Mouse (Mus musculus) lung, postnatal 10 days (tissue): ENCODE data around the gene Cacng8.
"Not testable (repeated sequence)": the region's sequence is repeated elsewhere in the genome, so short reads cannot be mapped to it uniquely, and the experiment has no call there.

Source experiments
- DNase-seq: peaks from one replicate; pipeline ENCODE4 v3.0.0; 2021

Cacng8 gene

GRCm38 (mm10) chr7:3388885-3389284 lies 1.6 kb upstream of the Cacng8 start:
- DNase-seq = no peak

- DNase-seq = peak; percentile 59
Observed at GRCm38 (mm10) chr7:3389444-3390412, 755 bp upstream of the Cacng8 start.

- DNase-seq = no peak
Observed at GRCm38 (mm10) chr7:3391081-3391451, 583 bp downstream of the Cacng8 start.

GRCm38 (mm10) chr7:3391809-3392208 lies 1.3 kb downstream of the Cacng8 start:
- DNase-seq = no peak

- DNase-seq = no peak
Observed at GRCm38 (mm10) chr7:3397355-3397754, 6.9 kb downstream of the Cacng8 start.

GRCm38 (mm10) chr7:3397797-3398196 lies 7.3 kb downstream of the Cacng8 start:
- no peak for DNase-seq

- not testable (repeated sequence) for DNase-seq
Observed at GRCm38 (mm10) chr7:3398363-3398762, 7.9 kb downstream of the Cacng8 start.

- DNase-seq = no peak
Observed at GRCm38 (mm10) chr7:3399937-3400336, 9.5 kb downstream of the Cacng8 start.

- no peak for DNase-seq
Observed at GRCm38 (mm10) chr7:3409729-3410520, 19.4 kb downstream of the Cacng8 start.

GRCm38 (mm10) chr7:3411160-3411941 lies 20.9 kb downstream of the Cacng8 start:
- DNase-seq = no peak

- no peak for DNase-seq
Observed at GRCm38 (mm10) chr7:3412036-3412435, 21.6 kb downstream of the Cacng8 start.

- peak; percentile 28 for DNase-seq
Observed at GRCm38 (mm10) chr7:3414888-3415287, 24.4 kb downstream of the Cacng8 start.

- DNase-seq = peak; percentile 26
Observed at GRCm38 (mm10) chr7:3415378-3415777, 24.9 kb downstream of the Cacng8 start.

- no peak for DNase-seq
Observed at GRCm38 (mm10) chr7:3419941-3420340, 29.5 kb downstream of the Cacng8 start.

GRCm38 (mm10) chr7:3420466-3420865 lies 30.0 kb downstream of the Cacng8 start:
- no peak for DNase-seq

- DNase-seq = no peak
Observed at GRCm38 (mm10) chr7:3421297-3421696, 30.8 kb downstream of the Cacng8 start.

GRCm38 (mm10) chr7:3422051-3422450 lies 31.6 kb downstream of the Cacng8 start:
- no peak for DNase-seq

GRCm38 (mm10) chr7:3423430-3423829 lies 32.9 kb downstream of the Cacng8 start:
- no peak for DNase-seq

- DNase-seq = no peak
Observed at GRCm38 (mm10) chr7:3423895-3424294, 33.4 kb downstream of the Cacng8 start, which contains the start of gene Cacng6. Cacng6 (plus strand) TSS chr7:3424195.

- no peak for DNase-seq
Observed at GRCm38 (mm10) chr7:3425141-3425540, 34.7 kb downstream of the Cacng8 start.

- no peak for DNase-seq
Observed at GRCm38 (mm10) chr7:3430161-3430560, 39.7 kb downstream of the Cacng8 start.

GRCm38 (mm10) chr7:3432066-3432465 lies 41.6 kb downstream of the Cacng8 start:
- no peak for DNase-seq

GRCm38 (mm10) chr7:3437941-3438340 lies 47.5 kb downstream of the Cacng8 start:
- DNase-seq = no peak
